Mouse (Mus musculus): ENCODE measurements at regions not wholly inside any gene's neighbourhood (a gene's known extent, or its start where the extent isn't known, plus 50 kb on each side); places are given as distances from the start of the nearest gene placed in this dataset.

DNA sequence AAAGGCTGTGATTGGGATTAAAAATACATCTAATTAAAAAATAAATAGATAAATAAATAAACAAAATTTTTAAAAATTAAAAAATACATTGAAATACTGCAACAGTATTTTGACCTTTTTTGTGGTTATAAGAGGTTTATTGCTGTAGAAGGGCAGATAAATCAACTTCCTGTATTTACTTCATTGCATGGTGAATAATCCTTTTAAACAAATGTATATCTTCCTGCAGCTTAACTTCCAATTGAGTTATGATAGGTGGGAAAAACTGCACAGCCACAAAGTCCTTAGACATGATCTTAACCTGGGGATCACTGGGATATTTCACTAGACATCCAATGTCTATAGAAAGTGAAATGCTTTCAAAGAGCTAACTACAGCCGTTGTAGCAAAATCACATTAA, 402.1 kb upstream of the Dach1 start:
- no peak for TF ChIP-seq TCF12 (IDR thresholded peaks at IDR 0.05; ENCODE audit: insufficient read depth, poor library complexity, severe bottlenecking)
- TF ChIP-seq POLR2A (IDR thresholded peaks at IDR 0.05; ENCODE audit: insufficient read length, low read depth), result no peak
- TF ChIP-seq CEBPB (IDR thresholded peaks at IDR 0.05; ENCODE audit: insufficient read depth, poor library complexity, severe bottlenecking), result no peak
- TF ChIP-seq MYOG (IDR thresholded peaks at IDR 0.05; ENCODE audit: control insufficient read depth in 1 of 3, insufficient read depth in 1 of 3, insufficient read length in 2 of 3, low read depth in 2 of 3), result no peak
- no peak for TF ChIP-seq USF1 (IDR thresholded peaks at IDR 0.05; ENCODE audit: low read depth)
- TF ChIP-seq MYOD1 (IDR thresholded peaks at IDR 0.05; ENCODE audit: control insufficient read depth in 1 of 3, insufficient read length in 2 of 3, low read depth in 2 of 3), result no peak
- no peak for TF ChIP-seq MAX (IDR thresholded peaks at IDR 0.05; ENCODE audit: low read depth)
- no peak for TF ChIP-seq E2F4 (IDR thresholded peaks at IDR 0.05; ENCODE audit: insufficient read depth)
- no peak for TF ChIP-seq POLR2AphosphoS2 (IDR thresholded peaks at IDR 0.05; ENCODE audit: insufficient read length, low read depth)
- no peak for TF ChIP-seq TCF3 (IDR thresholded peaks at IDR 0.05; ENCODE audit: insufficient read length, low read depth)
- TF ChIP-seq REST (IDR thresholded peaks at IDR 0.05; ENCODE audit: insufficient read depth, insufficient read length), result no peak
- TF ChIP-seq SRF (IDR thresholded peaks at IDR 0.05; ENCODE audit: control insufficient read depth, insufficient read length, low read depth), result no peak

All from myocyte (in vitro differentiated cells).